Mouse (Mus musculus): ENCODE data around the gene Nxt2.
"Not testable (repeated sequence)": the region's sequence is repeated elsewhere in the genome, so short reads cannot be mapped to it uniquely, and the experiment has no call there.

Nxt2 gene

DNA sequence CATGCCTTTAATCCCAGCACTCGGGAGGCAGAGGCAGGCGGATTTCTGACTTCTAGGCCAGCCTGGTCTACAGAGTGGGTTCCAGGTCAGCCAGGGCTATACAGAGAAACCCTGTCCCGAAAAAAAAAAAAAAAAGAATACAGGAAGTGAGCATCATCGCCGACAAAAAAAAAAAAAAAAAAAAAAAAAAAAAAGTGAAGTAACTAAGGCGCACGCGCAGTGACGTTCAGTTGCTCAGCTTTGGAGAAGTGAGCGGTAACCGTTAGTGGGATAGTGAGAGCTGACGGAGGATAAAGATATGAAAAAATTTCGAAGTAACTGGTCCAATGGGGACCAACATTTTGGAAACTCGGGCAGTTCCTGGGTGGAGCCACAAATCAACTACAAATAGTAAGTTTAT lies at the start of gene Nxt2:
Nxt2 (plus strand) TSS at position 229 of the 400 bp plus-strand sequence.
- no peak for DNase-seq (ENCODE audit: low read depth, low spot score)

DNA sequence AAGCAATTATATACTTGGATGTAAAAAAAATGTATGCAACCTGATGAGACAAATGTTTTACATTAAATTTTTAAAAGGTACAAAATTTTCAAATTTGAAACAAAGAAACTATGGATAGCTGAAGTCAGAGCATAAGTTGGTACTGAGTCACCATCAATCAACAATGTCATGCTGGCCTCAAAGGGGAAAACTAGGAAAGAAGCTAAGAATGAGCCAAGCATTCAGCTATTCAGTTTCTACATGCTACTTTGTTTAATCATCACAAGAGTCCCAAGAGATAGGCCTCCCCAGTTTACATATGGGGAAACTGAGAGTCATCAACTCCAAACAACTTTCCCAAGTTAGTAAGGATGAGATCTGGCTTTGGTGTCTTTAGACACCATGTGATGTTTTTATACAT lies 49.6 kb upstream of the Nxt2 start:
- no peak for DNase-seq (ENCODE audit: low read depth, low spot score)

DNA sequence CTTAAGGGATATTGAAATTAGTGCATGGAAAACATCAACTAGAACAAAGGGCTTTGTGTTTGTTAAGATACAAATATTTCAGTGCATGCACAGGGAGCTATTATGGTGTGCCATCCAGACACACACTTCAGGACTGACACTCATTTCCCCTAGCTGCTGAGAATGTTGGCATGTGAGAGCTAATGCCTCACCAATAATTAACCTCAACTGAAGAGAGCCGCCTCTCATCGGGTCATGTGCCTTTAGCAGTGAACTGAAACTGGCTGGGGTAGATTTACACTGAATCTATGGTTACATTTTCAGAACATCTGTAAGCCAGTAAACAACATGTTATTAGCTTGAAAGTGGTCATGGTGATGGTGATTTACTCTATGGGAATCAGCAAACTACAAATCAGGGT lies 44.5 kb upstream of the Nxt2 start:
- DNase-seq (ENCODE audit: low read depth, low spot score), result no peak

DNA sequence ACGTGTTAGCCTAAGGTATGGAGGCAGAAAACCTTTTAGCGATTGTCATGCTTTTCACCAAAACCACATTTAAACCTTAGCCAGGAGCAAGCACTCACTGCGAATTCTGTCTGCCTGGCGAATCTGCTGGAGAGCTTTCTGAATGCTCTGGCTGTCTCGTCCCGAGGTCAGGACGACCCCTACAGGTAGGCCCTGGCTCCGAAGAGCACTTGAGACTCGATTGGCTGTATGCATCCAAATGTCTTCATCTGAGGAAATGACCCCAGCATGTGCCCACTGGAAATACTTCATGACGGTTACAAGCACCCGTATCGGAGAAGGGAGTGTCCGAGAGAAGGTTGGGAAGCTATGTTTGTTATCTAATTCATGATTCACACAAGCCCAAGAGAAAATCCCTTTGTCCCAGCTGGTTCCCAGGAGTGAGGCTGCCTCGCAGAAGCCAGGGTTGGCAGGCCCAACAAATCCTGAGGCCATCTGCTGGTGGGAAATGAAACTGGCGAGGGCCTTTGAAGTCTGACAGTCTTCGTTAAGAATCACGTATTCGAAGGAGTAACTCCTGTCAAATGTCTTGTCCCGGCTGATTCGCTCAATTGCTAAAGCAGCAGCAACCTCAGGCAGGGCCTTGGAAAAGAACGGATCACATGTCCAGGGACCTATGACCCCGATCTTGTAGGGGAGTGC lies 37.4 kb upstream of the Nxt2 start:
- DNase-seq (ENCODE audit: low read depth, low spot score), result peak; percentile 54

DNA sequence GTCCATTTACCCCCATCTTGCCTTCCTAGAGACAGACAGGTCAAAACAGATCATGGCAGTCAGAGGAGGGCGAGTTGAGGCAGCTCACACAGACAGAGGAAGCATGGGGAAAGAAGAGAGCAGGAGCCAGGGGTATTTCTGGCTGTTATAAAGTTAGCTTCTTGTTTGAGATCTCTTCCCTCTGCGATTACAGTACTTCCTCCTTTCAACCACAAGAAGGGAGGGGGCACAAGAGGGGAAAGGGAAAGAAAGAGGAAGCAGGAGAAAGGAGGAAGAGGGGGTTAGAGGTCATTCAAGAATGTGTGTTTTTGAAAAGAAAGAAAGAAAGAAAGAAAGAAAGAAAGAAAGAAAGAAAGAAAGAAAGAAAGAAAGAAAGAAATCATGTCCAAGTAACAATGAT lies 36.2 kb upstream of the Nxt2 start:
- no peak for DNase-seq (ENCODE audit: low read depth, low spot score)

DNA sequence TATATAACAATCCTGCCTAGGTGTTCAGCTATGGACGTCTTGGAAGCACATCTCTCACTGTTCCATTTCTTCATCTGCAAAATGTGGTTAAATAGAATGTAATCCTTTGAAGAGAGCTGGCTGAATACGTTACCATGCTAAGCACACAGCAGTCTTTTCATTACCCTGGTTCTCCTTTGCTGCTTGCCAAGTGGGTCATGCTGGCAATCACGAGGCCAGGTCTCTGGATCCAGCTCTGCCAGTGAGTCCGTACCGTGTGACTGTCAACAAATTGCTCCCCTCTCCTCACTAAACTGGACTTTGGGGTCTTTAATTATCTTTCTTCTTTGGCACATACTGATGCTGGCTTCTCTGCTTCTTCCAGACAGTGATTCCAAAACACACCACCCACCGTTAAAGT lies 32.1 kb upstream of the Nxt2 start:
- DNase-seq (ENCODE audit: low read depth, low spot score), result no peak

DNA sequence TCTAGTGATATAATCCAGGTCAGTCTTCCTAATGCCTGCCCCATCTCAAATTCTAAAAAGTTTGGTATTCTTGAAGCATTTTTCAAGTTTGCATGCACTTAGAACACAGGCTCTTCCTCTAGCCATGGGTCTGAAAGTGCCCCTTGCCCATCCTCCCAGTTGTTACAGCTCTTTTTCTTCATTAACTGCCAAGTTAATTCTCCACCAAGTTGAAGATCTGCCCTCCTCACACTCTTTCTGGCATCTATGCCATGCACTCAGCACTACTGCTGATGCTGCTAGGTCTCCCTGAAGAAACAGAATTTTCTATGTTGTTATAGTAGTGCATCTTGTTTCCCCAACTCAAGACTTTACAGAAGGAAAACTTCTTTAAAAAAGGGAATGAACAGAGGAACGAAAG lies 31.0 kb upstream of the Nxt2 start:
- no peak for DNase-seq (ENCODE audit: low read depth, low spot score)

DNA sequence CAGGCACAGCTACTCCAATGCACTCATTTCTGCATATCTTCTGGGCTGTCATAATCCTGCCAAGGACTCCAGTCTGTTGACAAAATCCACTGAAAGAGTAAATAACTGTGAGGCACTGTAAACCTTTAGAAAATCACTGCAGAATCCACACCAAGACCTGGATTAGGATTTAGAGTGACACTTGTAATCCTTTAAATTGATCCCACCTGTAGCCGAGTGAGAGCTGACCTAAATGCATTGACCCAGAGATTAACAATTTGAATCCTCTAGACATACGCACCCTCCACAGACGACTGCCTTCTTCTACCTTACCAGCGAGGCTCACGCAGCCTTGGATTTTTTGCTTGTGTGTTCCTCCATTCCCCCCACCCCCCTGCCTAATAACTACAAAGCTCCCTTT lies 29.7 kb upstream of the Nxt2 start, which contains the start of gene Gucy2f:
Gucy2f (minus strand) TSS at position 101 of the 400 bp plus-strand sequence.
- DNase-seq (ENCODE audit: low read depth, low spot score), result no peak

DNA sequence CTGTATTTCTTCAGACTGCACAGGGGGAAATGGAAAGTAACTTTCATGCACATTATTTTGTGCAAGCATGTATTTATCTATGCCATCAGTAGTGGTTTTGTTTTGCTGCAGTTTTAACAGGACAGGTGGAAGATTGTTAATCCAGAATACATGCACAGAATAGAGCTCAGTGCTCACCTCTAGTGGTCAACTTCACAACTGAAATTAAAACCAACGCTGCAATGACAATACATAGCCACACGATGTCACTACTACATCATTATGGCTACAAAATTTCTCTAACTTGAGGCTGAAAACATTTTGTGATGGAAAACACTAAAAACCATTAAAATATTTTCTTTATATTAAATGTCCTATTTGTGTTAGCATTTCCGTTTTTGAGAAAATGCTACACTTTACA lies 26.3 kb upstream of the Nxt2 start:
- DNase-seq (ENCODE audit: low read depth, low spot score), result peak; percentile 44

DNA sequence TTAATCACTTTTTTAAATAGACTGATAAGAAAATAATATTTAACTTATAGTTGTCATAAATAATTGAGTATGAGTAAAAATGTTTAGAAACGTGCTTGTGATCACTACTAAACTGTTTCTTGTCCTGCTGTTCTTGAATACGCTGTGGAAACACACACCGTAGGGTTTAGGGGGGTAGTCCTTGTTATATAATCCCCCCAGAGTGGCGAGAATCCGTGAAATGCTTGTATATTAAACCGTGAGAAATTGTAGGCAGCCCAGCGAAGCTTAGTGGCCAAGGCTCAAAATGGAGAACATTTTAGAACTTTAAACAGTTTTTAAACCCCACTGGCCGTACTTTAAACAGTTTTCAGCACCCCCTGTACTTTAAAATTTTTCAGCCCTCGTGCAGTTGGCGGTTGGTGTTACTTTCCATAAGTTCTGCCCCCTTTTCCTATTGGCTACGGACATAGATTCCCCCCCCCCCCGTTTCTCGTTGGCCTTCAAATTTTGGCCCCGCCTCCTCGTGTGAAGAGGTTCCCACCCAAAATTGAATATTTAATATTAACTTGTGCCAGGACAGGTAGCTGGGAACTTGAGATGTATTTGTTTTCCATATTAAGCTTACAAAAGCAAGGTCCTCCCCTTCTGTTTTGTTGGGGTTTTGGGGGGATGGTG lies 956 bp downstream of the Nxt2 start:
- peak; percentile 62 for DNase-seq (ENCODE audit: low read depth, low spot score)

DNA sequence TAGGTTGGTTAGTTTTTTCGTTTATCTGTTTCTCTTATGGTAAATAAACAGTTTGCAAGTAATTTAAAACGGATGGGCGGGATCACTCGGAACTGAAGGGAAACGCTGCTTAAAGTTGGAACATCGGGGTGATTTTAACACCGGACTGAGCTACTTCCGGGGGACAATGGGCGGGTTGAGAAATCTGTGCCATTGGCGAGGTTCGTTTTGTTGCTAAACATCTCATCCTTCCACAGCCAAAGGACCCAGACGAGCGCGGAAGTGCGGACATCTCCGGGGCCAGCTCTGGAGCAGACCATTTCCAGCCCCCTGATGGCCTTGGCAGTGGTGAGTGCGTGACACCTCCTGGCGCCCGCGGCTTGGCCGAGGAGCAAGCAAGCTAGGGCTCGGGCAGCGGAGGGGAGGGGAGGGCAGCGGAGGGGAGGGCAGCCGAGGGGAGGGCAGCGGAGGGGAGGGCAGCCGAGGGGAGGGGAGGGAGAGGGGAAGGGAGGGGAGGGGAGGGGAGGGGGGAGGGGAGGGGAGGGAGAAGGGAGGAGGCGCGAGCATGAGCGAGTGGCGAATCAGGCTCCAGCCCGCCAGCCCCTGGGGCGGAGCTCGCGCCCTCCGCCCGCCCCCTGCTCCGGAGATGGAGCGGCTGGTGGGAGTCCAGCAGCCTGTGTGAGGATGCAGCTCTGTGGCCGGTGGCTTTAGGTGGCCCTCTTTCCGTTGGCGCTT lies 1.6 kb downstream of the Nxt2 start:
- peak; percentile 78 for DNase-seq (ENCODE audit: low read depth, low spot score)

DNA sequence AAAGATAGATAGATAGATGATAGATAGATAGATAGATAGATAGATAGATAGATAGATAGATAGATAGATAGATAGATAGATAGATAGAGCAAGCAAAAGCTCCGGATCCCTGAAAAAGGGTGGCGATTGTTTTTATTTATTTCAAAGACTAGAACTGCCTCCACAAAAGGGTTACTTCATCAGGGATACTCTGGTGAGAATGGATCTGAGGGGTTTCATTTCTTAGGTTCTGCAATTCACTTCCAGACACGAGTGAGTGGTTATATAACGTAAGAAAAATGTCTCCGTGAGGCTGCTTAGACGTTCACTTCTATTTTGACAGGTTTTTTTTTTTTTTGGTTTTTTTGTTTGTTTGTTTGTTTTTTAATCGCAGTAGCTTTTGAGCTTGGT lies 2.2 kb downstream of the Nxt2 start:
- DNase-seq (ENCODE audit: low read depth, low spot score), result no peak

DNA sequence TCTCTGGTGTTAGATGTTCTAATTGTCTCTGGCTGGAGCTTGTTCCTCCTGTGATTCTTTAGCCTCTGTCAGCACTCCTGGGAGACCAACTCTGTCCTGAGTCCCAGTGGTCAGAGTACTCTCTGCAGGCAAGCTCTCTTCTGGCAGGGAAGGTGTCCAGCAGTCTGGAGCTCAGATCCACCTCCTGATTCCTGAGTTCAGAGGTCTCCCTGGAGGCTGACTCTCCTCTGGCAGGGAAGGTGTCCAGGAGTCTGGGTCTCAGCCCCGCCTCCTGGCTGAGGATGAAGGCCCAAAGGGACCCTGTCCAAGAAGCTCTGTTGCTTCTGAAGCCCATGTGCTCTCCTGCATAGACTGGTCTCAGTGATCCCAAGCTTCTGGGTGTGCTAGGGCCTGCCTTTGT lies 9.6 kb downstream of the Nxt2 start:
- not testable (repeated sequence) for DNase-seq (ENCODE audit: low read depth, low spot score)

DNA sequence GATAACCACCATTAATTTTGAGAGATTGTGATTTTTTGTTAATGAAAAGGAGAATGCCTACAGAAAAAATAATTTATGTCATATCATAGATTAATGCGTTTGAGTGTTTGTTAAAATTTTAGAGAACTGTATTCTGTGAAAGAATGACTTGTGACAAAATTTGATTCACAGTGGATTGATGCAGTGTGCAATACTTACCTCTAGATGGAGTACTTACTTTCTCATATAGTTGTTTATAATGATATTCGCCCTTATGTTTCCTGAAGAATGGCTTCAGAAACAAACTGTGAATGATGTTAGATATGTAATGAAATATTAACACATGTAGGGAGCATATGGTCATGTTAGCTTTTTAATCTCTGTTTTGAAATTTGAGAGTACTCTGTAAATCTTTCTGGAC lies 10.5 kb downstream of the Nxt2 start:
- no peak for DNase-seq (ENCODE audit: low read depth, low spot score)

DNA sequence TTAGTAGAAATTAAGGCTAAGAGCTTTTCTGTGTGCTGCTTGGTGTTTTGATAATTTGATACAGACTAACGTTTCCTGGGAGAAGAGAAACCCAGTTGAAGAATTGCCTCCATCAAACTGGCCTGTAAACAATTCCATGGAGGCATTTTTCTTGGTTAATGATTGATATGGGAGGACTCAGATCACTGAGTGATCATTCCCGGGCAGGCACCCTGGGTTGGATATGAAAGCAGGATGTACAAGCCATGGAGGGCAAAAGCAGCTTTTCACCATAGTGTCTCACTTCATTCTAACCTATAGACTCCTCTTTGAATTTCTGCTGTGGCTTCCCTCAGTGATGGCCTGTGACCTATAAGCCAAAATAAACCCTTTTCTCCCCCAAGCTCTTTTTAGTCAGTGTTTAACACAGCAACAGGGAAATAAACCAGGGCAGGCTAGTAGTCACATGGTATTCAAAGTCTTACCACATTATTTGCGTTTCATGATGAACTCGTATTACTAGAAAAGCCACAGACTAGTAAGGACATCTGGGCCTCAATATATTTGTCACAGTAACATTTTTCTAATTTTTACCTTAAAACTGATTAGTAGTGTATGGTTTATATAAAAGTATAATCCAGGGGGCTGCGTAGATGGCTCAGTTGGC lies 19.2 kb downstream of the Nxt2 start:
- no peak for DNase-seq (ENCODE audit: low read depth, low spot score)

DNA sequence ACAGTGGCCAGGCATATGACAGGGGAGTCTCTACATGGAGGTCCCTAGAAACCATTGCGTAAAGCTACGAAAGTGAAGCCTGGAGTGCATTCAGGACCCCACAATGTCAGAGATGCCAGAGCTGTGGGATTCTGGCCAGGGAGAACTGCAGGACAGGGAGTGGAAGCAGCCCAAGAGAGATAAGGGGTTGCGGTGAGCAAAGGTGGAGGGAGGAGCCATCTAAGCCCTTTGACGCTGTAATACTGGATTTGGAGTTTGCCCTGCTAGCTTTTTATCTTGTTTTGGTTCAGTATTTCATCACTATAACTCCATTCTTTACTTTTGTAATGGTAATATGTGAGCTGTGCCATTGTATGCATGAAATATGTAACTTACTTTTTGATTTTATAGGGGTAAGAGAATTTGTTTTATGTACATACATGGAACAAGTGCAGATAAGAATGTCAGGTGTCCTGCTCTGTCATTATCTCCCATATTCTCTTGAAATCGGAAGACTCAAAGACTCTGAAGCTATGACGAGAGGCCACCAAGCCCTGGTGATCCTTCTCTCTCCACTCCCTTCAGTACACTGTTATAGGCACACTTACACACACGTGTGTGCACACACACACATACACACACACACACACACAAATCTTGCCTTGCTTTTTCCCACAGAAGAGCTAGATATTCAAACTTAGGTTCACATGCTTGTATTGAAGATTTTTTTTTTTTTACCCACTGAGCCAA lies 23.6 kb downstream of the Nxt2 start:
- no peak for DNase-seq (ENCODE audit: low read depth, low spot score)

DNA sequence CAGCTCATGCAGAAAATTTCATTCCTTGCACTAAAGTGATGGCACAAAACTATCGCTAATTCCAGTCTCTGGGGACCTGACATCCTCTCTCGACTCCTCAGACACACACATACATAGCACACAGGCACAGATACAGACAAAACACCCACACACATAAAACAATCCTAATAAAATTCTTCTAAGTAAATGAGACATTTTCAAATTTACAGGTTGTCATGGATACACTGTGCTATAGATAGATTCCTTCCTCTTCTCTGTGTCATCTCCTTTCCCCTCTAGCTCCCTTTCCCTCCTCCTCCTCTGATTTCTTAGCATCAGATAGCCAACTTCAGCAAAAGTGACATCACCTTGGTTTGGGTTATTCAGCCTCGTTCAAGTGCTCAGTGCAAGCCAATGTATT lies 49.5 kb downstream of the Nxt2 start:
- no peak for DNase-seq (ENCODE audit: low read depth, low spot score)

DNA sequence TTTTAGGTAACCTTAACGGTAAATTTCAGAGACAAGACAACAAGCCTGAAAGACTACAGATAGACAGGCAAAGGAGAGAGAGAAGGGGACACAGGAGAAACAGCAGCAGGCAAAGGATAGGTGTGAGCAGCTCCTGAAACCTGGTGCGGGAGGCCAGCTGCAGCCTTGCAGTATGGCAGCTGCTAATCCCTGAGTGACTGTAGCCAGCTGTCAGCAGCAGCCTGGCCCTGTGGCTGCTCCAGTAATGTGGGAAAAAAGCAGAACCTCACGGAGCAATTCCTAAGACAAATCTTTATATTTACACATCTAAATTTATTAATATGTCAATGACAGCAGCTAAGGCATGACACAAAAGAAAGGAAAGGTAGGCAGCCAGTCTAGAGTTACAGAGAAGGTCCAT lies 50.0 kb downstream of the Nxt2 start:
- DNase-seq (ENCODE audit: low read depth, low spot score), result no peak

DNA sequence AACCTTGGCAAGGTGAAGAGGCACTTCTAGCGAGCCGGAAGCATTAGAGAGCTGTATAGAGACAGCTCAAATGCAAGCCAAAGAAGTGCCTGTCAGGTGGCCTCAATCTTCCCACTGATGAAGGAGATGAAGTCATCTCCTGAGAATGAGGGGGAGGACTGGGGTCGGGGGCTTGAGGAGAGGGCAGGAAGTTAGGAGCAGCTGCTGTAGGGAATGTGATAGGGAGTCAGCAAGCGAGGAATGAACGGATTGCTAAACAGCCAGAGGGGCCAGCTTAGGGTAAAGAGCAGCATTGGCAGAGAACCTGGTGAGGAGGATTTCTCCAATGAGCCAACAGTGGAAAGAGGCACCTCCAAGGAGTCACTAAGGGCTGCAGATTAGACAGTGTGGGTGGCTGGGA lies 59.3 kb downstream of the Nxt2 start:
- DNase-seq (ENCODE audit: low read depth, low spot score), result peak; percentile 22

All from mesoderm, embryonic 11.5 days (tissue).